Mouse (Mus musculus) spleen, postnatal 4 days (tissue): Measurements from ENCODE around the gene Ggcx.

Source experiments
- DNase-seq, 2 experiments: peaks; one replicate each; pipeline ENCODE4 v3.0.0; 2022; ENCODE audit warnings: low spot score in 2 of 2

Ggcx gene

GRCm38 (mm10) chr6:72387816-72388215 is 26.3 kb upstream of the Ggcx start:
- no peak for DNase-seq

- DNase-seq = no peak
Observed at GRCm38 (mm10) chr6:72388266-72388665, 25.8 kb upstream of the Ggcx start.

- no peak for DNase-seq
Observed at GRCm38 (mm10) chr6:72388791-72389329, 25.2 kb upstream of the Ggcx start.

GRCm38 (mm10) chr6:72389471-72389940 is 24.6 kb upstream of the Ggcx start:
- peak in 1 of 2 experiments; percentile 85 for DNase-seq

- DNase-seq = peak; percentile 73 to 89
Observed at GRCm38 (mm10) chr6:72389941-72390771, 24.0 kb upstream of the Ggcx start, which contains the start of gene Vamp8. TSS of gene Vamp8 (minus strand) at chr6:72390703.

- DNase-seq = peak; percentile 67 to 79
Observed at GRCm38 (mm10) chr6:72390795-72391521, 23.1 kb upstream of the Ggcx start.

- DNase-seq = no peak
Observed at GRCm38 (mm10) chr6:72392341-72392740, 21.8 kb upstream of the Ggcx start.

- DNase-seq = no peak
Observed at GRCm38 (mm10) chr6:72396837-72397251, 17.3 kb upstream of the Ggcx start.

- no peak for DNase-seq
Observed at GRCm38 (mm10) chr6:72399967-72400366, 14.1 kb upstream of the Ggcx start.

- peak; percentile 81 to 93 for DNase-seq
Observed at GRCm38 (mm10) chr6:72401875-72402274, 12.2 kb upstream of the Ggcx start.

GRCm38 (mm10) chr6:72405356-72405755 is 8.8 kb upstream of the Ggcx start:
- no peak for DNase-seq

GRCm38 (mm10) chr6:72407119-72407518 is 7.0 kb upstream of the Ggcx start:
- DNase-seq = peak; percentile 85 to 93

GRCm38 (mm10) chr6:72409567-72409966 is 4.5 kb upstream of the Ggcx start:
- peak; percentile 72 to 87 for DNase-seq

GRCm38 (mm10) chr6:72410003-72410402 is 4.1 kb upstream of the Ggcx start:
- no peak for DNase-seq

- DNase-seq = no peak
Observed at GRCm38 (mm10) chr6:72410518-72410917, 3.6 kb upstream of the Ggcx start.

- no peak for DNase-seq
Observed at GRCm38 (mm10) chr6:72415181-72415580, 1.1 kb downstream of the Ggcx start.

- DNase-seq = no peak
Observed at GRCm38 (mm10) chr6:72415964-72416772, 2.1 kb downstream of the Ggcx start.

GRCm38 (mm10) chr6:72418279-72418678 is 4.2 kb downstream of the Ggcx start:
- DNase-seq = no peak

GRCm38 (mm10) chr6:72419806-72420205 is 5.7 kb downstream of the Ggcx start:
- DNase-seq = no peak

GRCm38 (mm10) chr6:72420901-72421300 is 6.8 kb downstream of the Ggcx start:
- DNase-seq = no peak

GRCm38 (mm10) chr6:72425646-72426045 is 11.5 kb downstream of the Ggcx start:
- DNase-seq = peak in 1 of 2 experiments; percentile 58

- peak; percentile 68 to 87 for DNase-seq
Observed at GRCm38 (mm10) chr6:72428036-72428435, 13.9 kb downstream of the Ggcx start.
